Mouse (Mus musculus) ovary, postnatal 14 days (tissue): Measurements from ENCODE around the gene Kif1a.

Experiments used
- DNase-seq: peaks from one replicate; pipeline ENCODE4 v3.0.0; 2022; ENCODE audit warnings: low spot score

Gene Kif1a

DNA sequence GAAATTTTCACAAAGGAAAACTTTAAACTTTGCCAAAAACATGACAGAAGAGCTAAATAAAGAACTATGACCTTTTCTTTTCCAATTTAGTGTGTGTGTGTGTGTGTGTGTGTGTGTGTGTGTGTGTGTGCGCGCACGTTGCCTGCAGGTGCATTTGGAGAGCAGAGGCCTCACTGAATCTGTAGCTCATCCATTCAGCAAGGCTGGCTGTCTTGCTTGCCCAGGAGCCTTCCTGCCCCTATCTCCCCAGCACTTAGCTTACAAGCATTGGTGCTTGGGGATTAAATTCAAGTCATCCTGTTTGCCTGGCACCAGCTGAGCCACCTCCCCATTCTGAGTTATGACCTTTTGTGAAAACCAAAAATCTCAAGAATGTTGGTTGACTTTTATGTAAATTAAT lies 9.2 kb downstream of the Kif1a start:
- no peak for DNase-seq

DNA sequence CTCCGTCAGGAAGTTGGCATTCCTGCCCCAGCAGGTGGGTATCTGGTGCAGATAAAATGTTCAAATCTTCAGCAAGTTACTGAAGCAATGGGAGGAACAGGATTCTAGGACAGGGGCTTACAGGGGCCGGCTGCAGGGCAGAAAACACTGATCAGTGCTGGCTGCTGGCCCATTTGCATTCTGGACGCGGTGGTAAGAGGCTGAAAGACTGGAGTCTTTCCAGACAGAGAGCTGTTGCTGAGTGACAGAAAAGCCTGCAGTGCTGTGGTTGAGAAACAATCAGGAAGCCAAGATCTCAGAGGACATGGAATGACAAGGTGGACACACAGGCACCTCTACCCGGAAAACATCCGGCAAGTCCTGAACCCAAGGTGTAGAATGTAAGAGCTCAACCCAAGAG lies 16.6 kb downstream of the Kif1a start:
- DNase-seq: no peak

DNA sequence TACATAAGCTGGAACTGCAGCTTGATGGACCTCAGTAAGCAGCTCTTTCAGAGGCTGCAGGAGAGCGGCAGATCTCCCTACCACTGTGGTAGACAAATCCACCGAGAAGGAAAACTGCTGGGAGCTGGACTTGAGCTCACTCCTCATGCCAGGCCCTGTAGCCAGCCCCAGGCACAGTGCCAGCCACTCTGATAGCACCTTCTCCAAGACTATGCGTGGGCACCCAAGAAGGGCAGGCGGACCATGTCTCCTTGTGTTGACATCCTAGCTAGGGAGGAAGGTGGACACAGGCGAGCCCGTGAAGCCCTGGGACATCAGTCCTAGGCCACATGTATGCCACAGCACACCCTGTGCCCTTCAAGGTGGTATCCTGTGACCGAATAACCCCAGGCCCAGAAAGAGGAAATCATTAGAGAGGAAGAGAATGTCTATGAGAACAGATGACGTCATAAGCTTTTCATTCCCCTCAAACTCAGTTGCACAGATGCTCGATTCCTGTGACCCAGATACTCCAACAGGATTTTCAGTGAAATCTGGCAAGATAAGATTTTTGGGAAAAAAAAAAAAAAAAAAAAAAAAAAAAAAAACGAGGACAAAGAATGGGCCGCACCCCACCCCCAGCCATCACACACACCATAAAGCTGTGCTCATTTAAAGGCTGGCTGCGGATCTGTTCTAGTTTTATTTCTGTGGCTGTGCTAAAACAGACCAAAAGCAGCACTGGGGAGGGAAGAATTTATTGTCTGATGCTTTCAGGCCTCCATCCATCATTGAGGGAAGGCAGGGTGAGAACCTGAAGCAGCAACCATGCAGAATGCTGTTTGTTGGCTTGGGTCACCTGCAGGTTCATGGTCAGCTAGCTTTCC lies 18.1 kb downstream of the Kif1a start:
- DNase-seq: no peak

DNA sequence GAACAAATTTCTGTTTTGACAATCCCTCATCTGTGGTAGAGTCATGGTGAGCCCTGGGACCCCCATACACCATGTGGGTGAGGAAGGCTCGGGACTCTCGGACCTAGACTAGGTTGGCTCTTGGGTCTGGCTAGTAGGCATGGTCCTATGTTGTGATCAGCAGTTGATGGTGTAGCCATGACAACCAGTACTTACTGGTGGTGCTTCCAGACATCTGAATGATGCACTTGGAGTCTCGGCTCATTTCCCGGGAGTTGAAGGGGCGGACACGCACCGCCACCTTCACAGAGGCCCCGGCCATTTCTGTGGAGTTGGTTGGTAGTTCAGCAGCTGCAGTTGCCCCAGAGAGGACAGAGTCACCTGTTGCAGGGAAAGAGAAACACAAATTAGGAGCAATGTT lies 19.6 kb downstream of the Kif1a start:
- DNase-seq: no peak

DNA sequence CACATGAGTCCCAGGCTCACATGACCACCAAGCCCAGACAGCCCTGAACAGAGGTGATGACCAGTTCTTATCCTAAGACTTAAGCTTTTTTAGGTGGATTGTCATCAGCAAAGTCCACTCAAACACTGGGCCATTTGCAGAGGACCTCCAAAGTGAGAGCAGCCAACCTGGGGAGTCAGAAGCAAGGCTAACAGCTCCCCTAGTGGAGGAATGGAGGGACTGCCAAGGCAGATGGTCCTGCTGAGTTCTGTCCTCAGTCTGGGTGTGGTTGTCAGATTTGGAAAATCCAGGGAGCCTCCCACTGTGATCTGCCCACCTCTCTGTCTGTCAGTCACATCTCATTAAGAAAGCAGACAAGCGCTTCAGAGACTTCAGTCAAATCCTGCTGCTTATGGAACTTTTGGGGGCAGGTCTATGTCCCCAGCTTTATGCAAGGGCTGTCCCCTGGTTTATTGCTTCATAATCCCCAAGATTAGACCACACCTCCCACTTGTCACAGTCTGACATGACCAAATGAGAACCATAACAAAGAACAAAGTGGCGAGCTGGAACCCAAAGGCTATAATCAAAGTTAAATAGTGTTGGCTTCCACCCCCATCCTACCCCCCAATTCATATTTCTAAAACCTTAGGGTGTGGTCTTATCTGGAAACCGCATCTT lies 20.7 kb downstream of the Kif1a start:
- DNase-seq: no peak

DNA sequence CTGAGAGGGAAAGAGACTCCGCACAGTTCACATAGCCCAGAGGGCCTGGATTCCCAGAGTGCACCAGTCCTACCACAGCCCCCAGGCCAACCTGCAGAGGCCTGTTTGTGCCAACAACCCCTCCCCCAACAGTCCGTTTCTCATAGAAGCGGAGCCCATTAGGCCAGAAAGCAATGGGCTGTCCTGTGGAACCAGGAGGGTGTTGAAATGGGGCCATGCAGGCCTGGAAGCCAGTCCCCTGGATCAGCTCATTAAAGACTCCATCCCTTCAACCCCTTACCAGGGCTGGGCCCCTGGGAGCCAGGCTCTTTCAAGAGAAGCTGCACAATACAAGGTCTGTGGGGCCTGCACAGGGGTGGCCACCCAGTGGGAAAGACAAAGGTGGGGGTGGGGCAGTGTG lies 22.1 kb downstream of the Kif1a start:
- DNase-seq: no peak

DNA sequence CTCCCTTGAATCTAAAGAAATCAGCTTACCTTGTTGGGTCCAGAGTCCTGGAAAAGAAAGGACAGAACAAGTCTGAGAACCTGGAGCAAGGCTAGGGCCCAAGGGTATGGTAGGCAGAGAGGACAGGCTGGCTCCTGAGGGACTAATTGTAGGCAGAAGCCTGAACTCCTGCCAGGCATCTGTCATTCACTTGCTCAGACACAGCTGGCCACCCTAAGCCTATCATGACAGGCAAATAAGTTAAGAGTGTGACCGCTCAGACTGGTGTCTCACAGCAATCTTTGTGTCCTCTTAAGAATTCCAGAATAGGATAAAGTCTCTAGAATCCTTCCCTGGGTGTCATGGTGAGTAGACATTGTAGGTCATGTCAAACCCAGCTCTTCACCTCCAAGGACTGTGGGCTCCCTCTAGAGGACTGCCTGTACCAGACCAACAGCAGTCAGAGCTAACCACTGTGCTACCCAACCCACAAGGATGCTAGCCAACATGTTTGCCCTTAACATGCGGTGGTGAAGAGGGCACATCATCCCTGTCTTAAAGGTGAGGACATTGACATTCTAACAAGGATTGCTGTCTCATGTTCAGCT lies 29.4 kb downstream of the Kif1a start:
- no peak for DNase-seq

DNA sequence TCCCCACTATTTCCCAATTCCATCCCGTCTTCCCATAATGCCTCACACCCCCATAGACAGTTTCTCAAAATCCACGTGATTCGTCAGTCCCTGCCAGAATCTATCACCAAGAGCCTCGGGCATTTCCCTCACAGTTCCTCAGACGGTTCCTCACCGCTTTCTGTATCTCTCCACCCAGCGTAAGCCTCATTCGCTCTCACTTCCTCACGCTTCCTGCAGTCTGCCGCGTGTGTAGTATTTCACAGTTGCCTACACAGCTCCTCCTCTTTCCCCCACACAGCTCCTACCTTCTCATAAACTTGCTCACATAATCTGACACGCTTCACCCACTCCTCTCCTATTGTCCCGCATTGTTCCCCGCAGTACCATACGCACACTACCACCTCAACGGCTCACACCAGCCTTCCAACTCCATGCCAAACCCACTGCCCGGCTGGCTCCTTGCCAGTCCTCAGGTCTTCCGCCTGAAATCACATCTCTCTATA lies 30.2 kb downstream of the Kif1a start:
- no peak for DNase-seq

DNA sequence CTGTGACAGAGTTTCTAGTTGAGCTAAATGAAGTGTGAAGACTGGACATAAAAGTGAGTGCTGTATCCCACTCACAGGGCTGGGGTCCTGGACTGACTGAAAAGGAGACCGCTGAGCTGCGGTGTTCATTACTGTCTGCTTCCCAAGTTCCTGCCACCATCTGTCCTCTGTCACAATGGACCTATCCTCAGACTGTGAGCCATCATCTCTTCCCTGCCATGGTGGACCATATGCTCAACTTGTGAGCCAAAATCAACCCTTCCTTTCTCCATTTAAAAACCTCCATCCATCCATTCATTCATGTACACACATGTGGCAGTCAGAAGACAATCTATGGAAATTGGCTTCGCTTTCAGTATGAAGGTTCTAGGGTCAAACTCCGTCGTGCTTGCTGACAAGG lies 30.9 kb downstream of the Kif1a start:
- no peak for DNase-seq

DNA sequence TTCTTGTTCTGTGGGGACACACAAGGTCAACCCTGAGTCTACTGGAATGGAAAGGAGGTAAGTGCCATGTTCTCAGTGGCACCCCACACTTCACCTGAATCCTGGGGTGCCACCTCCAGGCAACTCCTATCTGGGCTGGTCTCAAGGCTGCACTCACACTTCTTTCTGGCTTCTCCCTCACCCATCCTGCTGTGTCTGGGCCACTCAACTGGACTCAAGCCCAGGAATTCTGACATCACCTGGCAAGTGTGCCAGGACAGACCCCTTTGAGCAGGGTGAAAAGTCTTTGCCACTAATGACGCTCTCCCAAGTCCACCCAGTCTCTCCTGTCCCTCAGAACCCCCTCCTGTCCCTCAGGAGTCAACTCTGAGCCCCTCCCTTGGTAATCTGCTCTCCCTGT lies 33.2 kb downstream of the Kif1a start:
- DNase-seq: no peak

DNA sequence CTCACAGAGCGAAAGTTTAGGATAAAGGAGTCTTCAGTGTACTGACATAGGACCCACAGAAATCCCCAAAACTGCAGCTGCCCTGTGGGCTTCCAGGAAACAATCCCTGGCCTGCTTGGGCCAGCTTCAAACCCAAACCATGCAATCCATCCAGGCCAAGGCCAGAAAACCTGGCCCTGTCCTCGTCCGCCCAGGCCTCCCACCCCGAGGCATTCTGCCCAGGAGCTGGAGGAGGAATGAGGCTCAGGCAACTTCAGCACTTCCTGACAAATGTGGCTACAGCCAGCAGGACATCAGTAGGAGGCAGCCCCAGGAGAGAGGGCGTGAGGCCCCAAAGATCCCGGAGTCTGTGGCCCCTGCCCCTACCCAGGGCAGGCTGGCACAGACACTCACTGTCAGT lies 36.1 kb downstream of the Kif1a start:
- DNase-seq: no peak

DNA sequence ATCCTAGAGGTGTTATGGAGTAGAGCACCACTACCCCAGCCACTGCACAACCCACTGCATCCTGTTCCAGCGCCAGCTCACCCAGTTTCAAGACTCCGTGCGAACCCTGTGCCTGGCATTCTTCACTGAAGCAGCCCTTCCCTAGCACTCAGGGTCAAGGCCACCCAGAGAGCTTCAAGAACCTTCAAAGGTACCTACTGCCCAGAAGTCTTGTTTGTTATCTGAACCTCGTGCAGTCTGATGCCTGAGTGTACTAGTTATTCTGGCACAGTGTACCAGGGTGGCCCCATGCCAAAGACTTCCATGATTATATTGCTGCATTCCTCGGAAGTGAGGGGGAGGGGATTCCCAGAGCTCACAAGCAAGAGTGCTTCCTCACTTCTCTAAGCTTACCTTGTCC lies 38.1 kb downstream of the Kif1a start:
- DNase-seq: peak; percentile 56

DNA sequence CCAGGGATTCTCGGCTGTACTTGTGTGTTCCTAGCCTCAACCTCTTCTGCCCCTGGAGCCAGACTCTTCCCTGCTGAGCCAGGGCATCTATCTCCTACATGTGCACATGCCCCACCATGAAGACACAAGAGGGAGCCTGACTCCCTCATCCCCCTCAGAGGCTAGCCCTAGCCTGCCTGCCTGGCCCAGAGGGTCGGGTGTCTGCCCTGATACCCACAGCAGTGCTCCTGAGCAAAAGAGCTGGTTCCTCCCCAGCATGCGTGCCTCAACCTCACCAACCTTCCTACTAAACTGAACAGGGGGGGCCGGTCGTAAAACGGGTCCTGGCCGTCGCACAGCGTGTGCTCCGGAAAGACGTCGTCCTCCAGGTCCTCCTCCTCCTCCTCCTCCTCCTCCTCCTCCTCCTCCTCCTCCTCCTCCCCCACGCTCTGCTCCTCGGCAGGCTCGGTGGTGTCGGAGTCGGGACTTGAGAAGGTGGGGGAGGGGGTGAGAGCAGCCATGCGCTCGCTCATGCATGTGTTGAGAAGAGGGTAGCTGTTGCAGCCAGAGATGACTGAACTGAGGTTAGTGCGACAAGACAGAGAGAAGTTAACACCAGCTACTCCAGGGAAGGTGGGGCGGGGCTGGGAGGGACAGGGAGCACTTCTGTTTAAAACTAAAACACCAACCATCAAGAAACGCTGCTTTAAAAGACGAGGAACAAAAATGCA lies 50.5 kb downstream of the Kif1a start:
- no peak for DNase-seq

DNA sequence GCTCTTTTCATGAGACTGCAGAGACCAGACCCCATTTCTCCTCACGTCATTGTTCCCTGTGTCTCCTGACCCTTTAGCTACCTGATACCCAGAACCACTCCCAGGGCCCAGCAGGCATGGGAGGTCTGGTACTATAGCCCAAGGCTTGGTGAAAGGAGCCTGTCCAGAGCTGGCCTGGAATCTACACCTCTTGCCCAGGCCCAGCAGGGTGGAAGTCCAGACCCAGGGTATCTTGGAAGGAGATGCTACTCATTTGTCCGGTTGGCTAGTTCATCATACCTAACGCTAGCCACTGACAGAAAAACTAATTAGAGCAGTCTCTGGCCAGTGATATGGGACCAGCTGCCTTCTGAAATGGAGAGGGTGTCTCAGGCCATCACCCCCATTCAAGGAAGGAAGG lies 51.7 kb downstream of the Kif1a start:
- no peak for DNase-seq

DNA sequence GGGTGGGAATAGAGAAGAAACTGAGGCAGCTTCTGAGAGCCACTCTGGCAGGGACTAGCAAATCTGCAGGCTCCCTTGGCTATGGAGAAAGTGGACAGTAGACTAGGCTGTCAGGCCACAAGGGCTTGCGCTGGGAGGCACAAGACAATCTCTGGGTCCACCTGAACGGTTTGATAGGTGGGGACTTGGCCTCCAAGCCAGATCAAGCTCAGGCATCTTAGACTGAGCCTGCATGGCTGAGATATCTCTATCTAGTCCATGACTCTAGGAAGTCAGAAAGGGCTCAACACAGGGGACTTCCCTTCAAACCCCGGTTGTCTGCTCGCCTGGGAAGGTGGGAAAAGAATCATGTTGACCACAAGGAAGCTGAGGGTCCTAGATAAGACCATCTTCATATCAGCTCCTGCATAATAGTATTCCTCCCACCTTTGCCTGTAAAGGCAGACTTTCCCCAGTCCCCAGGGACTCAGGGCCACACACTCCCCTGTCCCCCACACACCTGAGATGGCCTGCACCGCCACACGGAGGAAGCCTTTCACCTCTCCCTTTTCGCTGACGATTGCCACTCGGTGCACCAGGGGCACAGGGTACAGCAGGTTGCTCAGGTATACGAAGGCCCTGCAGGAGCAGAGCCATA lies 55.5 kb downstream of the Kif1a start:
- no peak for DNase-seq

DNA sequence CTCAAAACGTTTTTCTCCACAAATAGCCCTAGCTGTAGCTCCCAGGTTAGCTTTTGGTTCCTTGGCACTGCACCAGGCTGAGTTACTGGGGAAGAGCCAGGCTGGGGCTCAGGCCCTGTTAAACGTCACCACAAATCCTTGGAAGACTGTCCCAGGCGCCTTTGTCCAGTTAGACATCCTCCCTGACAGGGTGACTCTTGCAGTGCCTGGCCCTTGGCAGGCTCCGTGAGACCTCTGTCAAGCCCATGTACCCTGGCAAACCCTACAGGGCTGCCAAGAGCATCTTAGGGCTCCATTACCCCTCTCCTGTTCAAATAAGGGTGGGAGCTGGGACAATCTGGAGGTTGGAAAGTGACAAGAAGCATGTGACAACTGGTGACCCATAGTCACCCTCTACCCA lies 65.8 kb downstream of the Kif1a start:
- DNase-seq: no peak

DNA sequence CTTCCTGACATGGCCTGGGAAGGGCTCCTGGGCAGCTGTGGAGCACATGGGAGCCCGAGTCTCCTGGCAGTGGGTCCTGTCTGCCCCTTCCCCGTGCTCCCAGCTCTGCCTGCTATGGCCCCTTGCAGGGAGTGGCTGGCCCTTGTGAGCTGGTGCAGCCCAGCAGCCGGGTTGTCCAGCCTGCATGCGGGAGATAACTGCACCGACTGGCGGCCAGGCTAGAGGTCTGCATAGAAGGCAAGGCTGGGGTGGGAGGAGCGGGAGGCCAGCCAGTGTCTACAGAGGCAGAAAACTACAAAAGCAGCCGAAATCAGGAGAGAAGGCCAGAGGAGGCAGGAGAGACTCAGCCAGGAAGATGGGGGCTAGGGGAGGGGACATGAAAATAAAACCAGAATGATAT lies 67.8 kb downstream of the Kif1a start:
- DNase-seq: no peak

DNA sequence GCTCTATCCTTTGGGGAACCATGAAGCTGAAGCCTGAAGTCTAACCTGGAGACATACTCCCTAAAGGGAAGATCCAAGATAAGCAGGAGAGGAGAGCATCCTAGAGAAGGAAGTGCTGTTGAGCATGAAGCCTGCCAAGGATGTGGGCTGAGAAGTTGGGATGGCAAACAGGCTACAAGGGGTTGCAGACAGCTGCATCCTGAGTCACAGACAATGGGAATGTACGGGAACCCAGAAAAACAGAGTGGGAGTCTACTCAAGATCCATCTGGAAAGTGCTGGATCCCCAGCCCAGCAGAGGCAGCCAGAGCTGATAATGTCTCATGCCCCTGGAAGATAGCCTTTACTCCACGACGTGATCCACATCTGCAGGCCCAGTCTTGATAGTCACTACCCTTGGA lies 70.6 kb downstream of the Kif1a start:
- no peak for DNase-seq

DNA sequence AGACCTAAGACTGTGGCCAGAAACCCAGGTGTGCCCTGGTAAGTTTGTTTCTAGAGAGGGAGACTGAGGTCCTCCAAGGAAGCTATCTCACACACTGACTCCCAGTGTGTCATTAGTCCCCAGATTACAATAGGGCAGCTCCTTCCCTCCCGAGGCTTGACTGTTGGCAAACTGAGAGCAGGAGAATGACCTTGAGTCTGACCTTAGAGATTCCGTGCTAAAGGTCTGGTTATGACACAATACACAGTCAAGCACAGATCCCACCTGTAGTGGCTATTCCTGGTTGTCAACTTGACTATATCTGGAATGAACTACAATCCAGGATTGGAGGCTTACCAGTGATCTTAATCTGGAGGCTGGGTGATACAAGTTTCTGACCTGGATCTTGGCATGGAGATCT lies 71.7 kb downstream of the Kif1a start:
- no peak for DNase-seq

DNA sequence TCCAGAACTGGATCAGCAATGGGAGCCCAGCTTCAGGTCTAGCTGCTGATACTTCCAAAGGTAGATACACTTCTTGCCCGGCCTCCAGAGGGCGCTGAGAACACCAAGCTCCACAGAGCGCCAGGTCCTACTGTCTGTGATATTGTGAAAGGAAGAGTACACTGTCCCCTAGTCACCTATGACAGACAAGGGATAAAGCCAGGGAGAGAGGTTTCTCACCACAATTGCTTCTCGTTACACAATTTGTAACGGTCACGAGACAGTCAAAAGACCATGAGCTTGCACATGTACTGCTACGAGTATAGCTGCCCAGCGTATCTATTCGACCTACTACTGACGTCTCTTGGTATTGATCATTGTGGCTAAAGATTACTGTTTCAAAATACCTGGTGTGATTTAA lies 72.4 kb downstream of the Kif1a start:
- no peak for DNase-seq

DNA sequence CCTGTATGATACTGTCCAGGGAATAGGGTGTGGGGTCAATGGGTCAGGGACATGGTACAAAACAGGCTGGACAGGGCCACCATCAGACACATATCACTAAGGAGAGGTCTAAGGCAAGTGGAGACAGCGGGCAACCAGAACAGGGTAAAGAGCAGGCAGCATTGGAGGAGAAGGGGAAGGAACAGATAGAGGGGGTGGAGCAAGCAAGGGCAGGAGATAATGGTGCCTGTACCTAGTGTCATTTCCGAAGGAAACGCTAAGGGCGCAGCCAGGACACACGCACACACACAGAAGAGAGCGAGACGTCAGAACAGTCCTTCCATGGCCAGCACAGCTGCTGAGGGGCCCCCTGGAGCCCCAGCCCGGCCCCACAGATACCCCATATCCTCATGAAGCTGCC lies 75.2 kb downstream of the Kif1a start:
- no peak for DNase-seq

DNA sequence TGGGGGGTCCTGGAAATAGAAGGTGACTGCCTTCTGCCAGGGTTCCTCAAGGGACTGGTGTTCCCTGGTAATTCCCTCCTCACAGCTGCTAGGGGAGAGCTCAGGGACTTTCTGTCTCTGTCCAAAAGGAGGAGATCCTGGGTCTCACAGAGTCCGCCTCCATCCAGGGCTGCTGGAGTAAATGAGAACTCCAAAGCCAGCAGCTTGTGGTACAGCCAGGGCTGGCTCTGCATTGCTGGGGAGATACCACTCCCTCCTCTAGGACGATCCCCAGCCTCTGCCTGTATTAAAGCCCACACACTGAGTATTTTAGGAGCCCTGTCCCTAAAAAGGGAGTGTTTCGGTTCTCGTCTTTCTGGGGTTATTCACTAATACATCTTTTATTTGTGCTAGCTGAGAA lies 81.1 kb downstream of the Kif1a start:
- DNase-seq: no peak
